Mouse (Mus musculus) bone marrow macrophage, adult 2 months (primary cell): Measurements from ENCODE around the gene Lrrtm3.

Experiments
- CTCF ChIP-seq: IDR thresholded peaks from 2 replicates; pipeline ENCODE4 v1.5.1; 2012; ENCODE audit warnings: low read depth, mild to moderate bottlenecking, low read length, moderate library complexity
- POLR2A ChIP-seq: IDR thresholded peaks from 2 replicates; pipeline ENCODE4 v1.6.1; 2012; ENCODE audit warnings: mild to moderate bottlenecking, low read depth, low read length, borderline replicate concordance

GRCm38 (mm10) chr10:63985576-63985975 is 104.5 kb downstream of the Lrrtm3 start:
- TF ChIP-seq POLR2A, result no peak
- TF ChIP-seq CTCF, result no peak
